22 mouse cellular contexts compared by ENCODE assay signal in the genomic region with DNA sequence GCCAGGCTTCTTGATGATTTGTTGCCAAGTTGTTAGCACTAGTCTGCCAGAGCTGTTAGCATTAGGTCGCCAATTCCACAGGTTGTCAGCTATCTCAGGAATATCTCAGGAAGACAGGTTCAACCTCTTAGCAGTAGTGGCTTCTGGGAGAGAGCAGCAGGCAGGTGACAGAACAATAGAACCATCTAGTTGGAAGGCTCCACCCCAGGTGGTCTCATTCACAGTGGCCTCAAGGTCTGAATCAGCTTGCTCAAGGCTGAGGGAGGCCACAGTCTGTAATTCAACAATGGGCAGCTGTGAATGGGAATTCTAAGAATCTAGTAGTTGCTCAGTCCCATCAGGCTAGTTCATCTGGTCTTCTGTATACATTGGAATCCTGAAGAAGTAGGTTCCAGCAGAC.
"Had no signal": no experiment of that assay in that cellular context is flagged by ENCODE, and none has a peak within 500 bp of the region (broad histone marks: within the 10 kb centered on the region; RNA-seq: fewer than 3 reads in every experiment).

No protein-coding gene starts in this region.

- H3K9ac ChIP-seq: kidney, embryonic 15.5 days; limb, embryonic 13.5 days; liver, embryonic 12.5 days; liver, embryonic 15.5 days; lung, embryonic 15.5 days; midbrain, embryonic 13.5 days; neural tube, embryonic 13.5 days had no signal

- H3K9me3 ChIP-seq: kidney, embryonic 15.5 days; limb, embryonic 10.5 days; limb, embryonic 13.5 days; liver, embryonic 12.5 days; liver, embryonic 15.5 days; lung, embryonic 15.5 days; midbrain, embryonic 10.5 days; midbrain, embryonic 13.5 days; neural tube, embryonic 13.5 days had no signal

- H3K27me3 ChIP-seq: kidney, embryonic 15.5 days; limb, embryonic 13.5 days; liver, embryonic 12.5 days; liver, embryonic 15.5 days; lung, embryonic 15.5 days; megakaryocyte, embryonic 14.5 days; midbrain, embryonic 13.5 days; neural tube, embryonic 13.5 days had no signal

- H3K4me1 ChIP-seq: kidney, embryonic 15.5 days; limb, embryonic 10.5 days; liver, embryonic 15.5 days; lung, embryonic 15.5 days; midbrain, embryonic 13.5 days; neural tube, embryonic 13.5 days had no signal

- H3K36me3 ChIP-seq: kidney, embryonic 15.5 days; limb, embryonic 10.5 days; limb, embryonic 13.5 days; liver, embryonic 12.5 days; liver, embryonic 15.5 days; lung, embryonic 15.5 days; midbrain, embryonic 10.5 days; midbrain, embryonic 13.5 days; neural tube, embryonic 13.5 days had no signal

- H3K27ac ChIP-seq: kidney, embryonic 15.5 days; layer of hippocampus, adult 2 months; limb, embryonic 10.5 days; limb, embryonic 13.5 days; liver, embryonic 12.5 days; liver, embryonic 15.5 days; lung, embryonic 15.5 days; midbrain, embryonic 10.5 days; midbrain, embryonic 13.5 days; neural tube, embryonic 13.5 days had no signal

- H3K4me3 ChIP-seq: kidney, embryonic 15.5 days; layer of hippocampus, adult 2 months; limb, embryonic 10.5 days; limb, embryonic 13.5 days; liver, embryonic 12.5 days; liver, embryonic 15.5 days; lung, embryonic 15.5 days; megakaryocyte, embryonic 14.5 days; midbrain, embryonic 10.5 days; midbrain, embryonic 13.5 days; myocyte; neural tube, embryonic 13.5 days had no signal

- DNase-seq: kidney, adult 8-10 months; kidney, postnatal 14 days; layer of hippocampus, adult 9-11 months; liver; lung, adult 18-20 months; lung, postnatal 10 days; lung, postnatal 36 days; retina, postnatal 1 day; thymus, adult 18-20 months; thymus, postnatal 36 days had no signal
